Mouse (Mus musculus) splenic B cell, adult 2 months (primary cell): ENCODE measurements around the gene Pmpca.

ENCODE experiments used
- DNase-seq: peaks from one replicate; pipeline ENCODE4 v3.0.0-alpha.2; 2011; ENCODE audit warnings: low read depth, low spot score
- H3K27me3 ChIP-seq: 2 replicates; pipeline ENCODE4 v1.6.1; 2012; ENCODE audit warnings: mild to moderate bottlenecking, low read length, moderate library complexity, mixed read lengths; ENCODE audit not compliant: control insufficient read depth, poor library complexity, insufficient read depth, severe bottlenecking
- H3K36me3 ChIP-seq: 2 replicates; pipeline ENCODE4 v1.6.1; 2012; ENCODE audit warnings: mild to moderate bottlenecking, low read length, moderate library complexity, mixed read lengths; ENCODE audit not compliant: control insufficient read depth, poor library complexity, insufficient read depth, severe bottlenecking

Pmpca gene

DNA sequence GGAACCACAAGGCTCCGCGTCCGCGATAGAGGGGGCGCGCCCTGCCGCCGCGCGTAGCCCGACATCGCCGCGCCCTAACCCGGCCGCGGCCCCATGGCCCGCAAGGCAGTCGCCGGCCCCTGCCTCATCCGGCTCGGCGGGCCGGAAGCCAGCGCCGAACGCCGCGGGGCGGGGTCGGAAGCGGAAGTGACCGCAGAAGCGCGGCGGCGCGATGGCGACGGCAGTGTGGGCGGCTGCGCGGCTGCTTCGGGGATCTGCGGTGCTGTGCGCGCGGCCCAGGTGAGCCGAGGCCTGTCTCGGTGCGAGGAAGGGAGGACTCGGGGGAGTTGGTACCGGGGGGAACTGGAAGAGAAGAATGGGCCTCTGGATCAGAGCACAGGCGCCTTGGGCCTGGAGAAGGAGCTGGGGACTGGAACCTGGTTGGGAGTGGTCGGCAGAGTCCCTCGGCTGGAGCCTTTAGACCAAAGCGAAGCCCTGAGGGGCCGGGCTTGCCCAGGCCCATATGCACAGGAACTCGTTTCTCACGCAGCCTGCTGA, at the start of gene Pmpca, which contains the start of gene Entr1:
Gene Pmpca (plus strand): TSS at position 186 of the 537 bp plus-strand sequence.
Gene Entr1 (minus strand): TSS at position 163 of the 537 bp plus-strand sequence.
- H3K36me3 ChIP-seq: peaks cover 27% of the 10 kb centered on the region
- H3K27me3 ChIP-seq: no peaks in the 10 kb centered on the region
- peak; percentile 88 for DNase-seq

- no peaks in the 10 kb centered on the region for H3K27me3 ChIP-seq
- no peak for DNase-seq
- peaks cover 1% of the 10 kb centered on the region; the same call in 1 of the 2 replicates for H3K36me3 ChIP-seq
Measured at GRCm38 (mm10) chr2:26341510-26341981, 47.6 kb upstream of the Pmpca start.

DNA sequence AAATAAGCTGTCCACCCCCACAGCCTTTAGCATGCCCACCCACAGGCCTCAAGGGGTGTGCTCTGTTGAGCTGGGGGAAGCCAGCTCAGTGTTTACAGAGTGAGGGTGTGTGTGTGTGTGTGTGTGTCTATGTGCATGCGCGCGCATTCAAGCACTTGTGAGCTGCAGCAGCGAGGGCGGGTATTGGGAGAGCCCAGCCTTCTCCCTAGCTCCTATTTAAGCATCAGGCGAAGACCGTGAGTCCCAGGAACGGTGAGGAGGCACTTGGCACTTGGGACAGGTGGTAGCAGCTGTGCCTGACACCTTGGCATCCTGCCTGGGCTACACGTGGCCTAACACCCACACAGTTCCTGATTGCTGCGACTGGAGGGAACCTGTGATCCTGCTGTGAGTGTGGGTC, 47.1 kb upstream of the Pmpca start:
- peaks cover 1% of the 10 kb centered on the region; the same call in 1 of the 2 replicates for H3K36me3 ChIP-seq
- DNase-seq: no peak
- no peaks in the 10 kb centered on the region for H3K27me3 ChIP-seq

DNA sequence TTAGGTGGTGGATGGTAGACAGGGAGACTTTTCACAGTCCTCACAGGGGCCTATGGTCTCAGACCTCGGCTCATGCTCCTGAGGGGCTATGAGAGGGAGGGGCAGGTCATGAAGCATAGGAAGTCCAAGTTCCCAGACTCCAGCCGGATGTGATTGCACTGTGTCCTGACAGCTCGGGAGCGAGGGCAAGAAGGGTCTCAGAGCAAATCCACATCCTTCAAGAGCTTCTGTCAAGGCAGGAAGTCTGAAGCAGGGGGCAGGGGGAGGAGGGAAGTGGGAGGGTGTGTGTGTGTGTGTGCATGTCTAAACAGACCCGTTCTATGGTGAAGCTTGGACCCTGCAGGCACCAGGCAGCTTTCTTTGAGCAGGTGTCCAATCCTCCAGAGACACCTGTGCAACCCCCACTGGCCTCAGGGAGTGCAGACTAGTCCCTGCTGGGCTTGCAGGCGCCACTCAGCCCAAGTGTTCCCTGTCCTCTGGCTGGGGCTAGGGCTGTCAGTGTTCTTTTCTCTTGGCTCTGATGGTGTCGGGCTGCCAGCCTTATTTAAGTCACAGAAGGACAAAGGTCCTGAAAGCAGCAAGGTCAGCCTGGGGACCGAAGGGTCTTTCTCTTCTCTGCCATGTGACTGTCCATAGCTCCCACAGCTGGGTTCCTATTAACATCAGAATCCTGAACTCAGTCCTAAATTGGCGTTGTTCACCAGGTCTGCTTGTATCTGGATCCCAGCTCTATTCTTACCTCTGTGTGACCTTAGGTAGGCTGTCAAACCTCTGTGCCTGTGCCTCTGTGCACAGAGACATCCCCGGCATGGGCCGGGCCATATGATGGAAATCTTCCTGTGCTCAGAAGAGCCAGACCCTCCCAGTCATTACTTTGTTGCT, 46.3 kb upstream of the Pmpca start:
- Histone ChIP-seq H3K27me3 (no peaks in the 10 kb centered on the region), H3K36me3 (peaks cover 1% of the 10 kb centered on the region; the same call in 1 of the 2 replicates)
- no peak for DNase-seq

- DNase-seq: no peak
- peaks cover 1% of the 10 kb centered on the region for H3K36me3 ChIP-seq
- H3K27me3 ChIP-seq: no peaks in the 10 kb centered on the region
Measured at GRCm38 (mm10) chr2:26348241-26348640, 40.9 kb upstream of the Pmpca start.

GRCm38 (mm10) chr2:26351358-26352290, 37.5 kb upstream of the Pmpca start, which contains the start of gene Dnlz:
Gene Dnlz, minus strand, starts transcription at chr2:26352110.
- H3K27me3 ChIP-seq: no peaks in the 10 kb centered on the region
- DNase-seq: peak; percentile 95
- H3K36me3 ChIP-seq: no peaks in the 10 kb centered on the region; the same call in 1 of the 2 replicates

DNA sequence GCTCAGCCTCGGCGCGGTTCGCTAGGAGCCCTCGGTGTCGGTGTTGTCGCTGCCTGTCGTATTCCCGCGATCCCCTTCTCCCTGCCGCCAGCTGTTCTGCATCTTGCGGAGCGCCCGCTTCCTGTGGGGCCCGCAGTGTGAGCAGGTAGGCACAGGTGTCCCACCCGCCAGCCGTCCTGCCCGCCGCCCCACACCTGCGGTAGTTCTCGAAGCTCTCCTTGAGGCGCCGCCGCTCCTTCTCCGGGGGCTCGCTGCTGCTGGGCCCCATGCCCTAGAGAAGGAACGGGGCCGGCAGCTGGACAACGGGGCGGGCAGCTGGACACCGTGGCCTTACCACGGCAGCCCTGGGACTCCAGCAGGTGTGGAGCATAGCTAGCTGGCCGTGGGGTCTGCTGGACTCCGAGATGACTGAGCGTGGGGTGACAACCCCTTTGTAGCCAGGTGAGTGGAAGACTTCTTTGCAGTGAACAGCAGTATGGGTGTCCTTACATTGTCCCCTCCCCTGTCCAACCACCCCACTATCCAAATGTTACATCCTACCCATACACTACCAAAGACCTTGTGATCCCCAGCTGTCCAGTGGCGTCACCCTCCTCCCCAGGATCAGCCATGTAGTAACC, 36.7 kb upstream of the Pmpca start:
- peak; percentile 10 for DNase-seq

GRCm38 (mm10) chr2:26353066-26353980, 35.8 kb upstream of the Pmpca start:
- Histone ChIP-seq H3K27me3 (no peaks in the 10 kb centered on the region), H3K36me3 (no peaks in the 10 kb centered on the region; the same call in 1 of the 2 replicates)
- DNase-seq: no peak

More for the DNA sequence above, 36.7 kb upstream of the Pmpca start:
- H3K36me3 ChIP-seq: no peaks in the 10 kb centered on the region; the same call in 1 of the 2 replicates
- H3K27me3 ChIP-seq: no peaks in the 10 kb centered on the region

GRCm38 (mm10) chr2:26354401-26354800, 34.7 kb upstream of the Pmpca start:
- H3K27me3 ChIP-seq: no peaks in the 10 kb centered on the region
- DNase-seq: no peak
- no peaks in the 10 kb centered on the region; the same call in 1 of the 2 replicates for H3K36me3 ChIP-seq

GRCm38 (mm10) chr2:26356231-26356630, 32.9 kb upstream of the Pmpca start:
- DNase-seq: no peak
- H3K27me3 ChIP-seq: no peaks in the 10 kb centered on the region
- H3K36me3 ChIP-seq: no peaks in the 10 kb centered on the region

GRCm38 (mm10) chr2:26356678-26357077, 32.5 kb upstream of the Pmpca start:
- no peaks in the 10 kb centered on the region for H3K36me3 ChIP-seq
- no peak for DNase-seq
- H3K27me3 ChIP-seq: no peaks in the 10 kb centered on the region

- H3K27me3 ChIP-seq: no peaks in the 10 kb centered on the region
- H3K36me3 ChIP-seq: no peaks in the 10 kb centered on the region
- DNase-seq: no peak
Measured at GRCm38 (mm10) chr2:26357484-26357883, 31.7 kb upstream of the Pmpca start.

- no peaks in the 10 kb centered on the region for H3K36me3 ChIP-seq
- DNase-seq: no peak
- H3K27me3 ChIP-seq: no peaks in the 10 kb centered on the region
Measured at GRCm38 (mm10) chr2:26358667-26359320, 30.3 kb upstream of the Pmpca start.
